Mouse (Mus musculus): ENCODE results near the gene Olfr194. TPM values are rescaled to one million over a fixed set of nuclear protein-coding genes. Genes with fewer than 3 reads are reported as not detected.

The Olfr194 gene
- polyA plus RNA-seq, 1 experiment = not detected

DNA sequence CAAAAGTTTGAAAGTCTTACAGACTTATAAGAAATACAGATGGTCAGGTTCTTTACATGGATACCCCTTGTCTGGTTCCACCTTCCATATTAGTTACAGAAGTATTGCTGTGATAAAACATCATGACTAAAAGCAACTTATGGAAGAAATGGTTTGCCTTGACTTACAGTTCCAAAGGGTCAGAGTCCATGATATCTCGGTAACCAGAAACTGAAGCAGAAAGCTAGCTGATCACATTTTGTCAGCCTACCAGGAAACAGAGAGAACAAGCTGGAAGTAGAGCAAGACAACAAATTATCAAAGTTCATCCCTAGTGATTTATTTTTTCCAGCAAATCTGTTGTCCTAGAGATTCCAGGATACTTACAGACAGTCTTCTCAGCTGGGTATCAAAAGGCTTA lies 47.3 kb downstream of the Olfr194 start:
- Histone ChIP-seq H3K4me2 (ENCODE audit: low read depth) (no peak overlapping the region), H3K36me3 (ENCODE audit: control insufficient read depth, insufficient read depth) (no peaks in the 10 kb centered on the region), H3K4me3 (no peak overlapping the region), H3K27me3 (ENCODE audit: control insufficient read depth, insufficient read depth, insufficient read length) (no peaks in the 10 kb centered on the region), H3ac (ENCODE audit: control insufficient read depth, insufficient read length) (no peak overlapping the region), H3K79me2 (ENCODE audit: control insufficient read depth, insufficient read depth) (no peaks in the 10 kb centered on the region)
- no peak for TF ChIP-seq TCF12 (IDR thresholded peaks at IDR 0.05; ENCODE audit: insufficient read depth, poor library complexity, severe bottlenecking)
- no peak for TF ChIP-seq REST (IDR thresholded peaks at IDR 0.05; ENCODE audit: insufficient read depth, insufficient read length)

DNA sequence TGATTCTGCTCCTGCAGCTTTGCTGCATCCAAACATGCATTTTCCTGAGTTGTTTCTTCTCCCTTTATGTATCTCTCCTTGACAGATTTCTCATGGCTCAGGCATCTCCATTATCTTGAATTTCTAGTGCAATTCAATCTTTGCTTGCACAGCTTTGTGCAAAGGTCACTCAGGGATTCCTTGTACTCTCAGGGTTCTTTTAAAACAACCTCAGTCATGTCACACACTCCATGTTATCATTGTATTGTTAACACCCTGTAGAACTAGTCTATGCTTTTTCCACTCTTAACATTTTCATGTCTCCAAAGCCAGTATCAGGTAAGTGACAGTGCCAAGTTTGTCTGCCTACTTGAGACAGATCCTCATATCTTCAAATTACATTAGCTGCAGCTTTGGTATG lies 49.1 kb downstream of the Olfr194 start:
- no peak overlapping the region for H3K4me2 ChIP-seq (ENCODE audit: low read depth)
- H3K36me3 ChIP-seq (ENCODE audit: control insufficient read depth, insufficient read depth) = no peaks in the 10 kb centered on the region
- no peak overlapping the region for H3K4me3 ChIP-seq
- TF ChIP-seq MYOG (IDR thresholded peaks at IDR 0.05; ENCODE audit: control insufficient read depth in 1 of 3, insufficient read depth in 1 of 3, insufficient read length in 2 of 3, low read depth in 2 of 3) = no peak
- TF ChIP-seq SRF (IDR thresholded peaks at IDR 0.05; ENCODE audit: control insufficient read depth, insufficient read length, low read depth) = no peak
- no peak for TF ChIP-seq TCF12 (IDR thresholded peaks at IDR 0.05; ENCODE audit: insufficient read depth, poor library complexity, severe bottlenecking)
- no peak for TF ChIP-seq CEBPB (IDR thresholded peaks at IDR 0.05; ENCODE audit: insufficient read depth, poor library complexity, severe bottlenecking)
- TF ChIP-seq E2F4 (IDR thresholded peaks at IDR 0.05; ENCODE audit: insufficient read depth) = no peak
- TF ChIP-seq REST (IDR thresholded peaks at IDR 0.05; ENCODE audit: insufficient read depth, insufficient read length) = no peak
- no peak for TF ChIP-seq POLR2A (IDR thresholded peaks at IDR 0.05; ENCODE audit: insufficient read length, low read depth)
- no peak for TF ChIP-seq MAX (IDR thresholded peaks at IDR 0.05; ENCODE audit: low read depth)
- TF ChIP-seq TCF3 (IDR thresholded peaks at IDR 0.05; ENCODE audit: insufficient read length, low read depth) = no peak
- TF ChIP-seq POLR2AphosphoS2 (IDR thresholded peaks at IDR 0.05; ENCODE audit: insufficient read length, low read depth) = no peak
- TF ChIP-seq MYOD1 (IDR thresholded peaks at IDR 0.05; ENCODE audit: control insufficient read depth in 1 of 3, insufficient read length in 2 of 3, low read depth in 2 of 3) = no peak
- no peak for TF ChIP-seq USF1 (IDR thresholded peaks at IDR 0.05; ENCODE audit: low read depth)
- no peaks in the 10 kb centered on the region for H3K27me3 ChIP-seq (ENCODE audit: control insufficient read depth, insufficient read depth, insufficient read length)
- no peak overlapping the region for H3ac ChIP-seq (ENCODE audit: control insufficient read depth, insufficient read length)
- H3K79me2 ChIP-seq (ENCODE audit: control insufficient read depth, insufficient read depth) = no peaks in the 10 kb centered on the region

Other genes with a start within 250 kb of the Olfr194 start
- gene Olfr177, start 246.3 kb downstream of the Olfr194 start, polyA plus RNA-seq (2012; fragmentation: generic; extraction: Trizol) = not detected
- not detected for gene Olfr178, start 229.0 kb downstream of the Olfr194 start, polyA plus RNA-seq (2012; fragmentation: generic; extraction: Trizol)
- gene Olfr181, start 192.3 kb downstream of the Olfr194 start, polyA plus RNA-seq (2012; fragmentation: generic; extraction: Trizol) = not detected
- gene Olfr180, start 191.7 kb downstream of the Olfr194 start, polyA plus RNA-seq (2012; fragmentation: generic; extraction: Trizol) = not detected
- gene Olfr183, start 125.7 kb downstream of the Olfr194 start, polyA plus RNA-seq (2012; fragmentation: generic; extraction: Trizol) = not detected
- gene Olfr186, start 90.8 kb downstream of the Olfr194 start, polyA plus RNA-seq (2012; fragmentation: generic; extraction: Trizol) = not detected
- not detected for gene Olfr187, start 81.3 kb downstream of the Olfr194 start, polyA plus RNA-seq (2012; fragmentation: generic; extraction: Trizol)
- not detected for gene Olfr190, start 43.1 kb downstream of the Olfr194 start, polyA plus RNA-seq (2012; fragmentation: generic; extraction: Trizol)
- not detected for gene Olfr191, start 31.2 kb downstream of the Olfr194 start, polyA plus RNA-seq (2012; fragmentation: generic; extraction: Trizol)
- gene Olfr193, start 9.2 kb downstream of the Olfr194 start, polyA plus RNA-seq (2012; fragmentation: generic; extraction: Trizol) = not detected
- gene Olfr195, start 26.0 kb upstream of the Olfr194 start, polyA plus RNA-seq (2012; fragmentation: generic; extraction: Trizol) = not detected
- not detected for gene Olfr196, start 49.4 kb upstream of the Olfr194 start, polyA plus RNA-seq (2012; fragmentation: generic; extraction: Trizol)
- gene Olfr198, start 82.5 kb upstream of the Olfr194 start, polyA plus RNA-seq (2012; fragmentation: generic; extraction: Trizol) = not detected
- gene Olfr199, start 98.7 kb upstream of the Olfr194 start, polyA plus RNA-seq (2012; fragmentation: generic; extraction: Trizol) = not detected
- gene Olfr201, start 151.6 kb upstream of the Olfr194 start, polyA plus RNA-seq (2012; fragmentation: generic; extraction: Trizol) = not detected
- gene Olfr202, start 165.7 kb upstream of the Olfr194 start, polyA plus RNA-seq (2012; fragmentation: generic; extraction: Trizol) = not detected
- gene Olfr203, start 177.8 kb upstream of the Olfr194 start, polyA plus RNA-seq (2012; fragmentation: generic; extraction: Trizol) = not detected
- gene Olfr204, start 197.2 kb upstream of the Olfr194 start, polyA plus RNA-seq (2012; fragmentation: generic; extraction: Trizol) = not detected
- not detected for gene Olfr205, start 210.1 kb upstream of the Olfr194 start, polyA plus RNA-seq (2012; fragmentation: generic; extraction: Trizol)
- not detected for gene Olfr206, start 228.2 kb upstream of the Olfr194 start, polyA plus RNA-seq (2012; fragmentation: generic; extraction: Trizol)
- gene Olfr209, start 242.9 kb upstream of the Olfr194 start, polyA plus RNA-seq (2012; fragmentation: generic; extraction: Trizol) = not detected